Mouse (Mus musculus) kidney, adult 8-10 months (tissue): ENCODE measurements around the gene Stambp.
A peak's percentile ranks its signal among the peaks of the same experiment; 100 is the strongest.
"Not testable (repeated sequence)": the region's sequence is repeated elsewhere in the genome, so short reads cannot be mapped to it uniquely, and the experiment has no call there.

ENCODE experiments used
- DNase-seq, 2 experiments: peaks; one replicate each; pipeline ENCODE4 v3.0.0; 2022

The Stambp gene

GRCm38 (mm10) chr6:83572671-83573070 lies at the start of gene Stambp:
Stambp (minus strand) TSS chr6:83572729.
- no peak for DNase-seq

- DNase-seq, result no peak
These were observed 47.4 kb upstream of the Stambp start for GRCm38 (mm10) chr6:83619955-83620354.

DNA sequence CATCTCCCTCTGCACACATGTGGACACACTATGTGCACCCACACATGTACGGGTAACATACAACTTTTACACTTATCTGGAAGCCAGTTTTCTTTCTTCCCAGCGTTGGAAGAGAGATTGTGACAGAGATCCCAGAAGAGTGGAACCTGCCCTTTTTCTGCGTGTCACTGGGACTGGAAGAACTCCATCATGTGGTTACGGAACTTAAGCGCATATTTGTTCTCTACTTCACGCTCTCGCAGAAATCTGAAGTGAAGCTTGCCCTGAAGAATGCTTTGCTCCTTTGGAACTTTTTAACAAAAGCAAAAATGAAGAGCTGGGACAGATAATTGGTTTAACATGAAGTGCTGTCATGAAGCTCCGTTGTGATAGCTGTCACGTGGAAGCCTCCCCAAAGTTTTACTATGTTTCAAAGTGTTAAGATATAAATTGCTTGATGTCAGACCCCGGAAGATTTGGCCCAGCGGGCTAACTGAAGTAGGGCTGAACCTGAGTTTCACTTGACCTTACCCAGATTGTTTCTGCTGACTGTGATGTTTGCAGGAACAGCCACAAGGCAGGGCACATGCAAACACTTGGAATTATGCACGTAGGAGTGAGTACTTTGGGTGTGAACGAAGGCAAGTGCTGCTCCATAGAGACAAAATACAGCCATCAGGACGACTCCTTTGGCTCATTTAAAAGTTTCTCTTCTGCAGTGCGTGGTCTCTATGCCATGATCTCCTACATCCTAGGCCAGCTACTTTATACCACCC lies 45.2 kb upstream of the Stambp start:
- no peak for DNase-seq

DNA sequence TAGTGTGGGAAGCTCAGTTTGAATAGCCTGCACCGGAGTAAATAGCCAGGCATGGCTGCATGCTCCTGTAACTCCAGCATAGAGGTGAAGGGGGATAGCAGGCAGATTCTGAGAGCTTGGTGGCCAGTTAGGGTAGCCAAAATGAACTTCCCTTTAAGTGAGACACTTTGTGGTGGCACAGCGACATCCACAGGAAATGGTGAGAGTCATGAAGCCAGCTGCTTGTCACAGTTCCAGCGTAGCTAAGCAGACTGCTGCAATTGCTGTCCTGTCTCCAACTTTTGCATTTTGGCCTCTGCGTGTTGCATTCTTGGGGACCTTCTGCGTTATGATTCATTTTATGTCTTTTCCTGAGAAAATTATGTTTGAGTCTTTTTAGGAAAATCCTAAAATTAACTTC lies 44.0 kb upstream of the Stambp start:
- peak; percentile 9 to 30 for DNase-seq

GRCm38 (mm10) chr6:83614469-83614868 lies 41.9 kb upstream of the Stambp start:
- DNase-seq, result no peak

GRCm38 (mm10) chr6:83612976-83613375 lies 40.4 kb upstream of the Stambp start:
- no peak for DNase-seq

- no peak for DNase-seq
These were observed 27.2 kb upstream of the Stambp start for GRCm38 (mm10) chr6:83599636-83600174.

- DNase-seq, result no peak
These were observed 26.6 kb upstream of the Stambp start for GRCm38 (mm10) chr6:83599060-83599550.

DNA sequence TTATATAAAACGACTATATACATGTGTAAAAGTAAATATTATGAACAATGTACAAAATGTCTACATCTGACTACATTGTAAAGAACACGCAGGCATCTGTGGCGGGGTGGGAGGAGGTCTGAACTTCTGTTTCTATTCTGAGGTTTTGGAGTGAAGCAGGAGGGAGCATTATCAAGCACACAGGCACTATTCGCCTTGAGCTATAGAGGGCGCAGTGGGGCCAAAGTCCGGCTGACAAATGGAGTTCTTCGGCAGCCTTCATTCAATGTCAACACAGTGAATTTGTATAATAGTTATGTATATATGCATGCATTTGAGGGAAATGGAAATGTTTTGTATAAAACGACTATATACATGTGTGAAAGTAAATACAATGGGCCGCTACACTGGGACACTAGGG lies 26.1 kb upstream of the Stambp start:
- DNase-seq, result peak in 1 of 2 experiments; percentile 13

GRCm38 (mm10) chr6:83597988-83598387 lies 25.5 kb upstream of the Stambp start:
- DNase-seq, result no peak

DNA sequence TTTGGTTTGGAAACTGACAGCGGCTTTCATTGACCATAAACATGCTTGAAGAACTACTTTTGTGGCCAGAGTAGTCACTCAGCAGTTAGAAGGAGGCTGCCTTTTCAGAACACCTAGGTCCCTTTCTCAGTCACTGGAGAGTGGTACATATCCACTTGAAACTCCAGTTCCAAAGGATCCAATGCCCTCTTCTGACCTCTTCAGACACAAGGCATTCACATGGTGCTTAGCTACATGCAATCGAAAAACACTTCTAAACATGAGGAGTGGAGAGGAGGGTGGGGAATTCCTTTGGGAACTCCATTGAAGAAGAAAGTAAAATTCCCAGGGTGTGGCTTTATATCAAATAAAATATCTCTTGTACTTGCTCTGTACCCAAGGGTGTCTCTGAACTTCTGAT lies 22.5 kb upstream of the Stambp start:
- no peak for DNase-seq

- no peak for DNase-seq
These were observed 21.4 kb upstream of the Stambp start for GRCm38 (mm10) chr6:83593896-83594295.

- no peak for DNase-seq
These were observed 19.5 kb upstream of the Stambp start for GRCm38 (mm10) chr6:83592051-83592450.

DNA sequence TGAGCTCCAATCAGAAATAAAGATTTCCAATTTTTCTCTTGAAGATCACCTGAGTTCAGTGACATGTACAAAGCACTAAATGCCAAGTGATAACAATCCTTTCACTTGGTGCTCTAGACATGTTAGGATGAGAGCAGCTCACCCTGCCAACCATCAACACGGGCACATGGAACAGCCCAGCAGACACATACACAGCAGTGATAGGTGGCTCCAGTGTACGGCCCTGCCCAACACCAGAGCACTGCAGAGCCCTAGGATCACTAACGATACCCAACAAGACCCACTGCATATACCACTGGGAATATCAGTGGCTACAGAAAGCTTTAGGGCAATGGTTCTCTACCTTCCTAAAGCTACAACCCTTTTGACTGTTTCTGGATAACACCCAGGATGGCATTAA lies 17.8 kb upstream of the Stambp start:
- DNase-seq, result no peak

GRCm38 (mm10) chr6:83587191-83587590 lies 14.7 kb upstream of the Stambp start:
- DNase-seq, result not testable (repeated sequence)

DNA sequence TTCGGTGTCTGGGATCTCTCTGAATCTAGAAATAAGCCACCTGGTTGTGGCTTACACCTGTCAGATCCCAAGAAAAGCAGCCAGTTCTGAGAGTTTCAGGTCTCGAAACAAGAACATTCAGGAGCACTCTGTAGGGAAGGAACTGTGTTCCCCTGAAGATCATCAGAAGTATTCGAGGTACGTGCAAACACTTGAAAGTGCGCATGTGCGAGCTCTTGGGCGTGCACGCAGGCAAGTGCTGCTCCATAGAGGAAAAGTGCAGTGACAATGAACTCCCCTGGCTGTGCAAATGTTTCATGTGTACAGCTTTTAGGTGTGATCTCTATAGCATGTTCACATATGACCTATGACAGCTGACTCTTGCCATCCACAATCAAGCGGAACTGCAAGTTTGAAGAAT lies 12.8 kb upstream of the Stambp start:
- not testable (repeated sequence) for DNase-seq

GRCm38 (mm10) chr6:83583591-83583990 lies 11.1 kb upstream of the Stambp start:
- no peak for DNase-seq

DNA sequence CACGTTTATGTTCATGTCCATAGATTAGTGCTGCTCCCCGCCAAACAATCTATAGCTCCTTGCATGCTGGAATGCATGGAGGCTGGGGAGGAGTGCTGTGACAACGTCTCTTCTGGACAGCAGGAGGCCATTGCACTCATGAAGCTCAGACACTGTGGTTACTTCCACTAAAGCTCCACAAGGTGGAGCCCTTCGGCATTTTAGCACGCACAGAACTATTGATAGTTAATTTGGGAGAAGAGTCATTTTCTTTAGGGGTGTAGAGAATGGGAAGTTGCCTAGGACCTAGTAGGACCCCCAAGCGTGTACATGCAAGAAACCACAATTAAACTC lies 10.4 kb upstream of the Stambp start:
- peak; percentile 16 to 25 for DNase-seq

- no peak for DNase-seq
These were observed 9.8 kb upstream of the Stambp start for GRCm38 (mm10) chr6:83582135-83582937.

GRCm38 (mm10) chr6:83577534-83577933 lies 5.0 kb upstream of the Stambp start:
- no peak for DNase-seq

DNA sequence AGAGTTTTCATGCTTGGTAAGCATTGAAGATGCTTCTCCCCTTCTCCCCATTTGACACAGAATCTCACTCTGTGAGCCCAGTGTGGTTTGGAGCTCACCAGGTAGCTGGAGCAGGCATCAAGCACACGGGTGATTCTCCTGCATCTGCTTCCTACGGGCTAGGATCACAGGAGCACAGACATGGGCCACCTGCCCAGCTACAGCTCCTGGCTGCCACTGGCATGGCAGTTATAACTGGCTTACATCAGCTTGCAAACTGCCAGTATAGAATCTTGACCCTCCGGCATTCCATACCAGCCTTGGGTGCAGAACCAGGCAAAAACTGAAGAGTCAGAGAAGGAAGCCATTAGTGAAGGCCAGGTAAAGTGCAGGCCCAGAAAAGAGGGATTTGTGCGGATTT lies 3.1 kb upstream of the Stambp start:
- no peak for DNase-seq

GRCm38 (mm10) chr6:83571840-83572667 lies 475 bp downstream of the Stambp start:
- DNase-seq, result peak; percentile 92 to 93
